Mouse (Mus musculus) left cerebral cortex, adult 11 months (tissue): ENCODE measurements around the gene Esp24.
"Not testable (repeated sequence)": the region's sequence is repeated elsewhere in the genome, so short reads cannot be mapped to it uniquely, and the experiment has no call there.

ENCODE experiments used
- DNase-seq: peaks from one replicate; pipeline ENCODE4 v3.0.0; 2022; ENCODE audit warnings: low spot score

Esp24 gene

DNA sequence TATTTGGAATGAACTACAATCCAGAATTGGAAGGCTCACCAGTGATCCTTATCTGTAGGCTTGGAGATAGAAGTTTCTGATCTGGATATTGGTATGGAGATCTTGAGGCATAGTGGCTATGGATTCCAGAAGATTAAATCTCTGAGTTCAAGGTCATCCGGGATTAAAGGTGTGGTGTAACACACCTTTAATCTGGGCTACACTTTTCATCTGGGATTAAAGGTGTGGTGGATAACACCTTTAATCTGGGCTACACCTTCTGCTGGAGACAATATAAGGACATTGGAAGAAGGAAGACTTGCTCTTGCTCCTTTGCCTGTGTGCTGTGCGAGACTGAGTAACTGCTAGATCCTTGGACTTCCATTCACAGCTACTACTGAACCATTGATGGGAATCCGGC lies at the start of gene Esp24:
Gene Esp24 (plus strand): TSS at position 301 of the 400 bp plus-strand sequence.
- DNase-seq = not testable (repeated sequence)

DNA sequence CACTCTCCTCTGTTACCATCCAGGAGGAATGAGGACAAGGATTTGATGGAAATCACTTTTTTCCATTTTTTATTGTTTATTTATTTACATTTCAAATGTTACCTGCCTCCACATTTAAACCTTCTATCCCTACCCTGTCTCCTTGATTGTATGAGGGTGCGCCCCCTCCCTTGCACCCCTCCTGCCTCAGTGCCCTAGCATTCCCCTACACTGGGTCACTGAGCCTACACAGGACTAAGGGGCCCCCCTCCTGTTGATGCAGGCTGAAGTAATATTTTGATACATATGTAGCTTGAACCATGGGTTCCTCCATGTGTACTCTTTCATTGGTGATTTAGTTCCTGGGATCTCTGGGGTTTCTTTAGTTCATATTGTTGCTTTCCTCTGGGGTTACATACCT lies 26.6 kb upstream of the Esp24 start:
- DNase-seq = no peak

DNA sequence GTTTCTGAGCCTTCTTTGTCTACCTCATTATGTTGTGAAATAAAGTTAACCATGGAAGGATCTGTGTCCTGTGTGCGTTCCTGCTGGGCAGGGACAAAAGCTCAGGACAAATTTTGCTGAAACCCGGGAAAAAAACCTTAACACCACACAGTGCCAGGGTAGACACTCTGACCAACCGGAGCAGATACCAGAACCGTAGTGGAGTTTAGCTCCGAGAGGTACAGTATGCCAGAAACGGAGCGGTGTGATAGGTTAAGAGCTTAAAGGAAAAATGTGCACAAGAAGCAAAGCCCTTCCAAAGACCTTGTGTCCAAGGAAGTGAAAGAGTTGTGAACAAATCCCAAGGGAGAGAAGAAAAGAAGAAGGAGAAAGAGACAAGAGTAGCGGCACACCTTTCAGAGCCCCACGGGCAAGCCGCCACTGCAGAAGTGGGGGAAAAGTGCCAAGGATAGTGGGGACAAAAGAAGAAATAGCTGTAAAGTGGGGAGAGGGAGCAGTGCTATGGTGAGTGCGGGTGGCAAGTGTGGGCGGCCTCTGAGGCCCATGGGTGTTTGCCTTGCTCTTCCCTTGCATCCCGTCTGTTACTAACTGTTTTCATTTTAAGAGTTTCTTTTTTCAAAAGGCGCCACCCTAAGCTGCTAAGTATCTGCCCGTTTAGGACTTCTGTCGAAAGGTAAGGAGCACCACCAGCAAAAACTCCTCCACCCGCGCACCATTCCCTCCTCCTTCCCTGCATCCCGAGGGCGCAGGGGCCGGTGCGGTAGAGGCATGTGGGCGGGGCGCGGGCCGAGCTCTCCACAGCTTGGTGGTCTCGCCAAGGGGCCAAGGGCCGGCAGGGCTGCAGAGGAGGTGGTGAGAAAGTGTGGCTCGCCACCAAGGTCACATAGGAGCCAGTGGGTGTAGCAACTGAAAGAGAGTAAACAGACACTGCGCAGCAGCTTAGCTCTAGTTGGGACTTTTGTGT lies 25.5 kb upstream of the Esp24 start:
- DNase-seq = no peak

DNA sequence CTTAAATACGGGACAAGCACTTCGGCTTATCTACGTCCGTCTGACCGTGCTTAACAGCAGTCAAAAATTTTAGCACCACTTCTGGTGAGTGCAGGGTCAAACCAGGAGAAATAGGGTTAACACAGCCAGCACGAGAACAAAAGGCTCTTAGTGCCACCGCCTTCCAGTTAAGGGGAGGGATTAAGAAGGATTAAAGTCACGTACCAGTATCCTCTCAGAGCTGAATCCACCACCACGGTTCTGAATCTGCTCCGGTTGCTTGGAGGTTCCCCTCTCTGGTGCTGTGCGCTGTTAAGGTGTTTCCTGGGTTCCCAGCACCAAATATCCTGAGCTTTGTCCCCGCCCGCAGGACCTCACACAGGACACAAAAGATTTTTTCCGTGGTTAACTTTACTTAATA lies 19.3 kb upstream of the Esp24 start:
- no peak for DNase-seq

DNA sequence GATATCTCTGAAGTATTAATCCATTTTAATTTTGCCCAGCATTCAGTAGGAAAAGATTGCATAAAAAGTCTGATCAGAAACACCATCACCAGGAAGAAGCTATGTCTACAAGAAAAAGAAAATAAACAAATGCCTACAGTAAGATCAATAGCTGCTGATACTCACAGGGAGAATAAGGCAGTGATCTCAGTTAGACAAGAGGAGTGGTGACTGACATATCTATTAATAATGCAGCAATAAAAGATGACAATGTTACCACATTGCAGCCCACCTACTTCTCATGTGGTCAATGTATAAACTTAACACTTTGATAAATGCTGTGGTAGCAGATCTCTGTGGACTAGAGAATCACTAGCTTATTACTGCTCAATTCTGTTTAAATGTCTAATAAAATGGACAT lies 6.7 kb downstream of the Esp24 start, which contains the start of gene Gm21903:
Gene Gm21903 (minus strand): TSS at position 101 of the 400 bp plus-strand sequence.
- no peak for DNase-seq

DNA sequence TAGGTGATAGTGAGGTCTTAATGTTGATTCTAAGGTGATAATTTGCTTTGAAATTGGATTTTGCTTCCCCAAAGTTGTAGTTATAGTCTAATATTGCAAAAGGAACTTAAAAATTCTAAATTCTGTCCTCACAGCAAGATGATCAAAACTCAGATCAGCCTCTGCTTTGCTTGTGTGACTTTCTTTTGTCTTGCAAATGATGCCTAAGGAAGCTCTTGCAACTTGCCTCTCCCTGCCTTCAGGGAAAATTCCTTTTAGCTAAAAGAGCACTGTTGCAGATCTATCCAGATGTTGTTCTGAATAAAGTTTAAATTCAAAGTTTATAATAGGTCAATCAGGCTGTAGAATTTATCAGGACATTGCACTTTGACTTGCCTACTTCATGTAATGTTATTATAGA lies 27.1 kb downstream of the Esp24 start:
- no peak for DNase-seq

DNA sequence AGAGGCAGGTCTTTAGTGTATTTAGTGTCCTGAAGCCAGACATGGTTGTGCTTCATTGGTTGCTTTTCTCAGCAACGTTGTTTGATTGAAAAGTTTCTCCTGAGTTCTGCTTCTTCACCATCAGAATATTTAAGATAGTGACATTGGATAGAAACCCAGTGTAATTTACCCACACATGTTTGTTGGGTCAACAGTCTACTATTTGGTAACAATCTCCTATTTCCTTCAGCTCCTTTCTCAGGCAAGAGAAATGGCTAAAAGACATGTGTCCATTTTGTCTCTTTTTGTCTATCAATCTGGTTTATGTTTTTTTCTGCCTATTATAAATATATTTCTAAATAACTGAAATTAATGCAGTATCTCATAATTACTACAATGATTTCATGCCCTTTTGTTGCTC lies 40.4 kb downstream of the Esp24 start, which contains the start of gene Esp23:
Gene Esp23 (minus strand): TSS at position 101 of the 400 bp plus-strand sequence.
- no peak for DNase-seq
